Mouse (Mus musculus) lung, embryonic 16.5 days (tissue): ENCODE results near the gene T. TPM values are rescaled to one million over a fixed set of nuclear protein-coding genes. Genes with fewer than 3 reads are reported as not detected.

ENCODE experiments used
- ATAC-seq: fragments of 200-750 bp; cut with Nextera tagmentation; 2 replicates; pipeline ENCODE4 v1.8.0; 2017; ENCODE audit warnings: low read depth, mild to moderate bottlenecking, moderate library complexity
- H3K27ac ChIP-seq: fragments of 300-500 bp; sonication (generic); 2 replicates; pipeline ENCODE4 v1.5.1; 2014; ENCODE audit warnings: mild to moderate bottlenecking, control low read depth, low read length
- H3K27me3 ChIP-seq: fragments of 300-500 bp; sonication (generic); 2 replicates; pipeline ENCODE4 v1.6.1; 2014; ENCODE audit warnings: low read depth, low read length, mixed read lengths; ENCODE audit not compliant: control insufficient read depth, insufficient read depth
- H3K36me3 ChIP-seq: fragments of 300-500 bp; sonication (generic); 2 replicates; pipeline ENCODE4 v1.6.1; 2014; ENCODE audit warnings: low read length; ENCODE audit not compliant: control insufficient read depth, insufficient read depth
- H3K4me1 ChIP-seq: fragments of 300-500 bp; sonication (generic); replicated peaks from 2 replicates; pipeline ENCODE4 v1.6.1; 2014; ENCODE audit warnings: low read length, mixed read lengths; ENCODE audit not compliant: control insufficient read depth, insufficient read depth
- H3K4me2 ChIP-seq: fragments of 300-500 bp; sonication (generic); 2 replicates; pipeline ENCODE4 v1.6.1; 2014; ENCODE audit warnings: low read depth, low read length, control low read depth
- H3K4me3 ChIP-seq: fragments of 300-500 bp; sonication (generic); 2 replicates; pipeline ENCODE4 v1.5.1; 2014; ENCODE audit warnings: mild to moderate bottlenecking, low read length, control low read depth
- H3K9ac ChIP-seq: fragments of 300-500 bp; sonication (generic); 2 replicates; pipeline ENCODE4 v1.6.1; 2014; ENCODE audit warnings: low read length, control low read depth
- H3K9me3 ChIP-seq: fragments of 300-500 bp; sonication (generic); 2 replicates; pipeline ENCODE4 v1.6.1; 2016; ENCODE audit warnings: low read length; ENCODE audit not compliant: control insufficient read depth
- WGBS: fragments of 180-500 bp; shearing (Covaris S2); extraction: QIAGEN DNeasy Blood & Tissue Kit; methylation state at CpG from one replicate; pipeline ENCODE4 v1.1.7; 2014; 5-methylcytosine and 5-hydroxymethylcytosine counted together
- polyA plus RNA-seq: library from polyadenylated mRNA; unstranded; fragments of >200 nt; fragmentation: Nextera tagmentation; extraction: Ambion mirVana; gene quantifications from 2 replicates; pipeline ENCODE4 v1.2.1, GENCODE M21; 2015

T gene
- polyA plus RNA-seq, 1 experiment from 2014 or later, result 0.13 TPM

- no peaks in the 10 kb centered on the region for H3K27me3 ChIP-seq
- H3K36me3 ChIP-seq, result no peaks in the 10 kb centered on the region
- no peak overlapping the region for H3K4me3 ChIP-seq
- ATAC-seq, result no peak
- no peak overlapping the region for H3K4me2 ChIP-seq
- H3K4me1 ChIP-seq, result no peaks in the 10 kb centered on the region
- no peak overlapping the region for H3K9ac ChIP-seq
- no peaks in the 10 kb centered on the region for H3K9me3 ChIP-seq
- 77% methylated on average over 7 of the region's 7 CpGs for WGBS
- no peak overlapping the region for H3K27ac ChIP-seq
These were observed 48.7 kb downstream of the T start for GRCm38 (mm10) chr17:8482876-8483275.

DNA sequence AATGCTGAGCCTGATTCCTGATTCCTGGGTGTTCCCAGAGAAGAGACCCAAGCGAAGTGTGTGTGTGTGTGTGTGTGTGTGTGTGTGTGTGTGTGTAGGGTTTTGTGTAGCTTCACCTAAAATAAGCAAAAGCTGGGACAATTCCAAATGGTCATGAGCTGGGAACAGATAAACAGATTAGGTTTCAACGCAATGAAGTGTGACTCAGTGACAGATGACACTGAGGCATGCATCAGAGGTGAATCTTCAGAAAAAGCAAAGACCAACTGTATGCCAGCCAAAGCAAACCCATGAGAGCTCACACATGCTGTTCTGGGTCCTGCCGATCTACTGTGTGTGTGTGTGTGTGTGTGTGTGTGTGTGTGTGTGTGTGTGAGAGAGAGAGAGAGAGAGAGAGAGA is 50.0 kb downstream of the T start:
- H3K4me3 ChIP-seq, result no peak overlapping the region
- H3K4me1 ChIP-seq, result no peaks in the 10 kb centered on the region
- H3K4me2 ChIP-seq, result no peak overlapping the region
- no peak for ATAC-seq
- H3K9ac ChIP-seq, result no peak overlapping the region
- 42% methylated on average over 3 of the region's 3 CpGs for WGBS
- H3K27me3 ChIP-seq, result no peaks in the 10 kb centered on the region
- no peak overlapping the region for H3K27ac ChIP-seq
- H3K9me3 ChIP-seq, result no peaks in the 10 kb centered on the region
- no peaks in the 10 kb centered on the region for H3K36me3 ChIP-seq

GRCm38 (mm10) chr17:8485146-8485545 is 50.9 kb downstream of the T start:
- Histone ChIP-seq H3K4me2 (no peak overlapping the region), H3K36me3 (no peaks in the 10 kb centered on the region), H3K27me3 (no peaks in the 10 kb centered on the region), H3K9ac (no peak overlapping the region), H3K4me1 (no peaks in the 10 kb centered on the region), H3K9me3 (no peaks in the 10 kb centered on the region), H3K27ac (no peak overlapping the region), H3K4me3 (no peak overlapping the region)
- ATAC-seq, result no peak

DNA sequence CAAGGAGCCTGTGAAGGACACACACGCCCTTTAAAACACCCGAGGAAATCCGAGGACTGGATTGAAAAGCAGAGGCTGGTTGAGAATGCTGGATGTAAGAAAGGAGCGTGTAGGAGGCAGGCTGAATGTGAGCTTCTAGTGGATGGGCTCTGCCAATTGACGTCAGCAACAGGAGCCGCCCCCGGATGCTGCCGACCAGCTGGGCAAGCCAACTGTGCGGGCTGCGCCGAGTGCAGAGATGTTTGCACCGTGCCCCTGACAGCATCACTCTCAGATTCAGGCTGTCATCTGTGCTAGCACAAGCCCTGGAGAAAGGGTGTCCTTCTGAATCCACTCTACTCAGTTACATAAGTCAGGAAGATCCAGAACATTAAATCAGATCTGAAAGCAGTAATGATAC is 53.6 kb downstream of the T start:
- ATAC-seq, result peak; percentile 66
- H3K4me3 ChIP-seq, result no peak overlapping the region
- H3K27ac ChIP-seq, result no peak overlapping the region
- no peaks in the 10 kb centered on the region for H3K27me3 ChIP-seq
- no peaks in the 10 kb centered on the region for H3K36me3 ChIP-seq
- WGBS, result 35% methylated on average over 12 of the region's 12 CpGs
- H3K9ac ChIP-seq, result no peak overlapping the region
- 0 out of 2 replicates have a peak overlapping the region, but pooled peaks have one; percentile 9 for H3K4me2 ChIP-seq
- no peaks in the 10 kb centered on the region for H3K4me1 ChIP-seq
- H3K9me3 ChIP-seq, result no peaks in the 10 kb centered on the region

GRCm38 (mm10) chr17:8490971-8491370 is 56.7 kb downstream of the T start:
- WGBS, result 83% methylated on average over 5 of the region's 5 CpGs
- no peaks in the 10 kb centered on the region for H3K27me3 ChIP-seq
- no peak for ATAC-seq
- H3K4me3 ChIP-seq, result no peak overlapping the region
- no peak overlapping the region for H3K27ac ChIP-seq
- H3K9ac ChIP-seq, result no peak overlapping the region
- H3K9me3 ChIP-seq, result no peaks in the 10 kb centered on the region
- H3K36me3 ChIP-seq, result no peaks in the 10 kb centered on the region
- H3K4me1 ChIP-seq, result no peaks in the 10 kb centered on the region
- H3K4me2 ChIP-seq, result no peak overlapping the region

Other genes with a start within 250 kb of the T start
- gene Ccr6, start 198.4 kb upstream of the T start, polyA plus RNA-seq, result 0.23 and 0.26 TPM in 2 replicates
- 196 and 202 TPM in 2 replicates for gene Mpc1, start 151.5 kb upstream of the T start, polyA plus RNA-seq
- 78.9 and 83.6 TPM in 2 replicates for gene Sft2d1, start 123.3 kb upstream of the T start, polyA plus RNA-seq
- gene Prr18, start 97.0 kb upstream of the T start, polyA plus RNA-seq, result 1.5 and 1.6 TPM in 2 replicates
- 0.62 and 0.73 TPM in 2 replicates for gene T2, start 78.4 kb upstream of the T start, polyA plus RNA-seq
- gene Pde10a, start 90.9 kb downstream of the T start, polyA plus RNA-seq, result 0.88 and 1.7 TPM in 2 replicates
- not detected in 2 replicates for gene Gm17087, start 132.5 kb downstream of the T start, polyA plus RNA-seq